Mouse (Mus musculus): ENCODE results near the gene Pzp.

- no peak for TF ChIP-seq CTCF (IDR thresholded peaks at IDR 0.05; ENCODE audit: extremely low read depth, insufficient read depth, insufficient read length, insufficient replicate concordance)
- no peak for TF ChIP-seq POLR2A (IDR thresholded peaks at IDR 0.05; ENCODE audit: low read depth, low read length)
These were observed 89.2 kb downstream of the Pzp start for GRCm38 (mm10) chr6:128437288-128437687.

All from spleen, adult 2 months (tissue).